Mouse (Mus musculus): ENCODE measurements around the gene Ldhb. TPM values are rescaled to one million over a fixed set of nuclear protein-coding genes. Genes with fewer than 3 reads are reported as not detected.

The Ldhb gene
- total and polyA plus RNA-seq, 3 experiments: 0.25 to 0.59 TPM; not detected in 1

GRCm38 (mm10) chr6:142543648-142544047, 35.9 kb upstream of the Ldhb start:
- DNase-seq (ENCODE audit: extremely low read depth): no peak
- Histone ChIP-seq H3K4me3 (replicated peaks in 1 of 3; ENCODE audit: low read depth in 2 of 3, low read length in 2 of 3, poor library complexity in 1 of 3) (no peak overlapping the region), H3K4me2 (ENCODE audit: insufficient read depth, low read depth, poor library complexity, severe bottlenecking) (no peak overlapping the region), H3K4me1 (ENCODE audit: control insufficient read depth in 1 of 2, insufficient read depth in 2 of 2) (no peaks in the 10 kb centered on the region), H3K79me2 (replicated peaks; ENCODE audit: control insufficient read depth, extremely low read depth, insufficient read depth, poor library complexity, severe bottlenecking) (no peaks in the 10 kb centered on the region), H3K9me3 (replicated peaks; ENCODE audit: low read length) (no peaks in the 10 kb centered on the region), H3K9ac (ENCODE audit: insufficient read depth, low read depth) (no peak overlapping the region), H3K27me3 (replicated peaks) (no peaks in the 10 kb centered on the region), H3K36me3 (replicated peaks in 1 of 2; ENCODE audit: control insufficient read depth in 1 of 2, insufficient read depth in 1 of 2, low read length in 1 of 2) (no peaks in the 10 kb centered on the region), H3K27ac (ENCODE audit: insufficient read depth, low read depth) (no peak overlapping the region)
- no peak for TF ChIP-seq MAZ (IDR thresholded peaks at IDR 0.05; ENCODE audit: low read depth, low read length)
- TF ChIP-seq KAT2A (IDR thresholded peaks at IDR 0.05; ENCODE audit: insufficient replicate concordance, low read length): no peak
- TF ChIP-seq TCF12 (IDR thresholded peaks at IDR 0.05; ENCODE audit: low read depth, low read length): no peak
- TF ChIP-seq ZKSCAN1 (IDR thresholded peaks at IDR 0.05; ENCODE audit: borderline replicate concordance, low read depth, low read length): no peak
- TF ChIP-seq ELF1 (IDR thresholded peaks at IDR 0.05; ENCODE audit: low read depth, low read length): no peak
- TF ChIP-seq USF2 (conservative IDR thresholded peaks at IDR 0.05; ENCODE audit: low read depth, low read length): no peak
- no peak for TF ChIP-seq SIN3A (IDR thresholded peaks at IDR 0.05; ENCODE audit: low read length)
- no peak for TF ChIP-seq ZNF384 (IDR thresholded peaks at IDR 0.05; ENCODE audit: low read depth, low read length)
- no peak for TF ChIP-seq TBP (conservative IDR thresholded peaks at IDR 0.05; ENCODE audit: low read depth, low read length)
- no peak for TF ChIP-seq RCOR1 (conservative IDR thresholded peaks at IDR 0.05; ENCODE audit: low read depth, low read length)
- no peak for TF ChIP-seq UBTF (IDR thresholded peaks at IDR 0.05; ENCODE audit: low read depth, low read length)
- no peak for TF ChIP-seq MAX (IDR thresholded peaks at IDR 0.05; ENCODE audit: low read length)
- dilution Hi-C loops (cut with MboI; ENCODE audit: extremely low pct_ligation_motif_present, extremely low pct_unique_long_range_greater_than_20kb, low sequenced_read_pairs) (no loop called here), in situ Hi-C loops (cut with MboI; ENCODE audit: low pct_ligation_motif_present, low pct_unique_long_range_greater_than_20kb, low sequenced_read_pairs) (no loop called here)

GRCm38 (mm10) chr6:142542800-142543175, 35.0 kb upstream of the Ldhb start:
- Histone ChIP-seq H3K4me1 (ENCODE audit: control insufficient read depth in 1 of 2, insufficient read depth in 2 of 2) (no peaks in the 10 kb centered on the region), H3K27ac (ENCODE audit: insufficient read depth, low read depth) (no peak overlapping the region), H3K9me3 (replicated peaks; ENCODE audit: low read length) (no peaks in the 10 kb centered on the region), H3K4me2 (ENCODE audit: insufficient read depth, low read depth, poor library complexity, severe bottlenecking) (no peak overlapping the region), H3K36me3 (replicated peaks in 1 of 2; ENCODE audit: control insufficient read depth in 1 of 2, insufficient read depth in 1 of 2, low read length in 1 of 2) (no peaks in the 10 kb centered on the region), H3K79me2 (replicated peaks; ENCODE audit: control insufficient read depth, extremely low read depth, insufficient read depth, poor library complexity, severe bottlenecking) (no peaks in the 10 kb centered on the region), H3K9ac (ENCODE audit: insufficient read depth, low read depth) (no peak overlapping the region), H3K27me3 (replicated peaks) (no peaks in the 10 kb centered on the region), H3K4me3 (replicated peaks in 1 of 3; ENCODE audit: low read depth in 2 of 3, low read length in 2 of 3, poor library complexity in 1 of 3) (no peak overlapping the region)
- in situ Hi-C loops (cut with MboI; ENCODE audit: low pct_ligation_motif_present, low pct_unique_long_range_greater_than_20kb, low sequenced_read_pairs) (no loop called here), dilution Hi-C loops (cut with MboI; ENCODE audit: extremely low pct_ligation_motif_present, extremely low pct_unique_long_range_greater_than_20kb, low sequenced_read_pairs) (no loop called here)
- no peak for TF ChIP-seq HCFC1 (IDR thresholded peaks at IDR 0.05; ENCODE audit: low read depth, low read length)
- TF ChIP-seq GABPA (IDR thresholded peaks at IDR 0.05; ENCODE audit: insufficient replicate concordance, low read depth, low read length): no peak
- TF ChIP-seq USF1 (IDR thresholded peaks at IDR 0.05; ENCODE audit: low read depth, low read length): no peak
- no peak for TF ChIP-seq MXI1 (IDR thresholded peaks at IDR 0.05; ENCODE audit: low read depth, low read length)
- no peak for TF ChIP-seq PAX5 (IDR thresholded peaks at IDR 0.05; ENCODE audit: low read length)
- TF ChIP-seq TBP (conservative IDR thresholded peaks at IDR 0.05; ENCODE audit: low read depth, low read length): no peak
- TF ChIP-seq ZKSCAN1 (IDR thresholded peaks at IDR 0.05; ENCODE audit: borderline replicate concordance, low read depth, low read length): no peak
- TF ChIP-seq ZC3H11A (IDR thresholded peaks at IDR 0.05; ENCODE audit: low read depth, low read length): no peak
- no peak for TF ChIP-seq IRF4 (IDR thresholded peaks at IDR 0.05; ENCODE audit: low read depth, low read length)
- TF ChIP-seq SIN3A (IDR thresholded peaks at IDR 0.05; ENCODE audit: low read length): no peak
- TF ChIP-seq USF2 (conservative IDR thresholded peaks at IDR 0.05; ENCODE audit: low read depth, low read length): no peak
- no peak for TF ChIP-seq TCF12 (IDR thresholded peaks at IDR 0.05; ENCODE audit: low read depth, low read length)
- TF ChIP-seq MAX (IDR thresholded peaks at IDR 0.05; ENCODE audit: low read length): no peak
- TF ChIP-seq JUN (IDR thresholded peaks at IDR 0.05; ENCODE audit: insufficient read depth, low read depth, low read length): no peak
- DNase-seq (ENCODE audit: extremely low read depth): no peak
